Mouse (Mus musculus) midbrain, embryonic 13.5 days (tissue): ENCODE measurements around the gene Ncl. TPM values are rescaled to one million over a fixed set of nuclear protein-coding genes. Genes with fewer than 3 reads are reported as not detected.

ENCODE experiments used
- microRNA-seq: library from miRNA; unstranded; fragments of <30 nt; microRNA quantifications from one replicate; pipeline ENCODE4, GENCODE M21; 2016
- polyA plus RNA-seq: library from polyadenylated mRNA; unstranded; fragments of >200 nt; fragmentation: Nextera tagmentation; extraction: Ambion mirVana; gene quantifications from 2 replicates; pipeline ENCODE4 v1.2.1, GENCODE M21; 2015

Ncl gene
- polyA plus RNA-seq, 1 experiment from 2014 or later = 241 TPM

Small RNA genes lying within 50 kb of the gene (microRNA-seq; reads per million reads assigned to microRNA genes)
- 20.0 reads per million, percentile 35 among the genes with 10 or more reads in this experiment for gene mmu-mir-3535

Other genes starting within 250 kb of the Ncl start
- 0.15 and 0.28 TPM in 2 replicates for gene Htr2b, start 247.4 kb downstream of the Ncl start, polyA plus RNA-seq
- 0.30 TPM in 1 of 2 replicates, not detected in the other for gene Gm21972, start 225.8 kb downstream of the Ncl start, polyA plus RNA-seq
- 37.2 and 37.4 TPM in 2 replicates for gene Armc9, start 204.6 kb downstream of the Ncl start, polyA plus RNA-seq
- 2.6 and 2.7 TPM in 2 replicates for gene B3gnt7, start 56.6 kb downstream of the Ncl start, polyA plus RNA-seq
- 0.22 TPM in 1 of 2 replicates, not detected in the other for gene Nmur1, start 66.8 kb upstream of the Ncl start, polyA plus RNA-seq
- not detected in 2 replicates for gene Tex44, start 66.9 kb upstream of the Ncl start, polyA plus RNA-seq
- 2,381 and 2,469 TPM in 2 replicates for gene Ptma, start 167.3 kb upstream of the Ncl start, polyA plus RNA-seq
- 86.6 and 90.2 TPM in 2 replicates for gene Pde6d, start 223.2 kb upstream of the Ncl start, polyA plus RNA-seq
- 67.0 and 70.2 TPM in 2 replicates for gene Cops7b, start 223.5 kb upstream of the Ncl start, polyA plus RNA-seq